Mouse (Mus musculus) adrenal gland, adult (tissue): ENCODE measurements around the gene Slc22a6.

Source experiments
- DNase-seq, 2 experiments: peaks; one replicate each; pipeline ENCODE4 v3.0.0; 2022 to 2023; ENCODE audit warnings: low spot score in 1 of 2; ENCODE audit not compliant: inconsistent age in 2 of 2

Gene Slc22a6

DNA sequence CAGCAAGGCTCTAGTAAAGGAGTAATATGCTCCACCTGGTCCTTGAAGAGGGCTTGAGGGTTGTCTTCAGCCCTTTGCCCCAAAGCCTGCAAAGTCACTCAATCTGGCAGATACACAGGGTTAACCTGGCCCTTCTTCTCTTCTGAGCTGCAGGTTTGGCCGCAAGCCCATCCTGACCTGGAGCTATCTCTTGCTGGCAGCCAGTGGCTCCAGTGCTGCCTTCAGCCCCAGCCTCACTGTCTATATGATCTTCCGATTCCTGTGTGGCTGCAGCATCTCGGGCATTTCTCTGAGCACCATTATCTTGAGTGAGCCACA lies 12.6 kb upstream of the Slc22a6 start:
- DNase-seq, result no peak

DNA sequence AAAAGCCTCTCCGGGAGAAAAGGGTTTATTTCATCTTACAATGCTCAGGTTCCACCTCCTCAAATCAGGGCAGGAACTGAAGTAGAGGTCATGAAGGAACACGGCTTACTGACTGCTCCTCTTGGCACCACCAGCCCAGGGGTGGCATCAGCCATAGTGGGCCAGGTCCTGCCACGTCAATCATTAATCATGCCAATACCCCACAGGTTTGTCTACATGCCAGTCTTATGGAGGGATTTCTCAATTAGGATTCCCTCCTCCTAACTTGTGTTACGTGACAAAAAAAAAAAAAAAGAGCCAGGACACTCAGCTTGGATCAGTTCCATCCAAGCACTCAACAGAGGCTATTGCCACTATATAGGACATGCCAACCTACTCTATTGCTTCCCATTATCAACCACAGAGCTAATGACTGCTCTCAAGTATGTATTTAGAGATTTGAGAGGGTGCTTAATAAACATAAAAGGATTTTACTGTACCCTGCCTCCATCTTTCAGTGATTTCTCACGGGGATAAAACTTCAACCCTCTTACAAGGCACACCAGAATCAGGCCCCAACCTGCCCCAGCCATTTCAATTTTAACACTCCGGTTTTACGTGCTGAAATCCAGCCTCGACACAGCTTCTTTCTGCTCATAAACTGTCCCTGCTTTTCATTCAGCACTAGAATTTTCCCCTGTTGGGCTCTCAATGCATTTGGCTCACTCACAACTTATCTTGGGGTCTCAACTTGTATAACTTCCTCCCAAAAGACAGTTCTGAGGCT lies 6.3 kb upstream of the Slc22a6 start:
- no peak for DNase-seq

DNA sequence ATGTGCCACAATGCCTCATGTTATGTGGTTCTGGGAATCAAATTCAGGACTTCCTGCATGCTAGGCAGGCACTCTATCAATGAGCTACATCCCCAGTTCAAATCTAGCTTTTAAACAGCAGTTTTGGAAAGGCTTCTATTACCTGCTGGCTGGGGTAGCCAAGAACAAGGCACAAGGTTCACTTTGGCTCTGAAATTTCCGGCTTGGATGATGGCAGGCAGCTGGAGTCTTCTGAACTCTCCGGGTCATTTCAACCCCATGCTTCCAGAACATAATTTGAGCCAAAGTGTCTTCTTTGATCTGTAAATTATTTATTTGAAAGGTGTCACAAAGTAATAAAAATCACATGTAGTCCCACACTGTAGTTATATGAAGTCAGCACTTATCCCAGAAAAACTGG lies 4.7 kb upstream of the Slc22a6 start:
- DNase-seq, result no peak

DNA sequence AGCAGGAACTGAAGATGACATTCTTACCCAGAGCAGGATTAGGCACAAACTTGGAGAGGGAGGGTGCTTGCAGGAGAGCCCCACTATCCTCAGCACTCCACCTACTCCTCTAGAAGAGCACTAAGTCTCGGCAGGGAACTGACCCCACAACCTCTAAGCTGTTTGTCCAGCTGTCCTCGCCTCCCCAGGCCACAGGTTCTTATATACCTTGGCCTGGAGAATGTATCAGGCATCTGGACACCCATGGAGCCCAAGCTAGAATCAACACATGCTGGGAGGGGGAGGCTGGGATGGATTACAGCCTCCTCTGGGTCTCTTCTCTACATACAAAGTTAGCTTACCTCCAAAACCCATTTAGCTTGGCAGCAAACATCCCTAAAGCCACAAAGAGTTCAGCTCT lies 3.5 kb upstream of the Slc22a6 start:
- no peak for DNase-seq

DNA sequence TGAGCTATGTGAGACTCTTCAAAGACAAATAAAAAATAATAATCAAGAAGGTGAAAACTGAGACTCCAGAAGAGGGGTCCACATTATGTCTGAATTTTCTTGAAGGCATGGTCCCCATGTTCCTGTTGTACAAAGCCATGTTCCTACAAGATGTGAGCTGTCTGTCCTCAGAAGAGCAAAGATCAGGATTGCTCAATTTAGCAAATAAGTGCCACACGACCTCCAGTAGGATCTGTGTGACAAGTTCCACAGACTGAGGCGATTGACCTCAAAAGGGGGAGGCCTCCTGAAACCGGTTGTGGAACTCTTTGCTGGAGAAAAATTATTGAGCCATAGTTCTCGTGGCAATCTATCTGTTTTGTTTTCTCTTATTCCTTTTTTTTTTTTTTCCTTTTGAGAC lies 1.5 kb upstream of the Slc22a6 start:
- DNase-seq, result no peak

DNA sequence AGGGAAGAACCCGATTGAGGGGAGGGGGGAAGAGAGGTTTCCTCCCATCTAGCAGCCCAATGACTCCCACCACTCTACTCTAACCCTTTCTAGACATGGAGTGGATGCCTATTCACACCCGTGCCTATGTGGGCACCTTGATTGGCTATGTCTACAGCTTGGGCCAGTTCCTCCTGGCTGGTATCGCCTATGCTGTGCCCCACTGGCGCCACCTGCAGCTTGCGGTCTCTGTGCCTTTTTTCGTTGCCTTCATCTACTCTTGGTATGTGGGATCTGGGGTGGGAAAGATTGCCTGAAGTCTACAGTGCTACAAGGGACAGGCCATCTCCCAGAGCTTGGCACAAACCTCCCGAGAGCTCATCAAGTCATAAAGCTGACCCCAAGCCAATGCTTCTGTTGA lies 3.3 kb downstream of the Slc22a6 start:
- DNase-seq, result no peak

DNA sequence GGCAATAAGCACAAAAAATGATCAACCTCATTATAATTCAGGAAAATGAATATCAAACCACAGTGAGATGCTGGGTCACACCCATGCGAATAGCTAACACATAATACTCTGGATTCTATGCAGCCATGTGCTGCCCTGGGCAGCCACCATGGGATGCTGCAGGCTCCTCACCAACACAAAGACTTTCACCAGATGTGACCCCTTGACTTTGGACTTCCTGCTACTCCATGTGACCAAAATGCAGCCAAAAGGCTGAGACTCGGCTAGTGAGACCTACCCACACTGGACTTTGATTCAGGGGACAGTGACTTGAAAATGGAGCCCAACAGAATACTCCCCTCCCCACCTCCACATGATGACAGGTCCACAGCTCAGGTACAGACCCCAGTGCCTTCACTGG lies 12.4 kb downstream of the Slc22a6 start:
- DNase-seq, result no peak

DNA sequence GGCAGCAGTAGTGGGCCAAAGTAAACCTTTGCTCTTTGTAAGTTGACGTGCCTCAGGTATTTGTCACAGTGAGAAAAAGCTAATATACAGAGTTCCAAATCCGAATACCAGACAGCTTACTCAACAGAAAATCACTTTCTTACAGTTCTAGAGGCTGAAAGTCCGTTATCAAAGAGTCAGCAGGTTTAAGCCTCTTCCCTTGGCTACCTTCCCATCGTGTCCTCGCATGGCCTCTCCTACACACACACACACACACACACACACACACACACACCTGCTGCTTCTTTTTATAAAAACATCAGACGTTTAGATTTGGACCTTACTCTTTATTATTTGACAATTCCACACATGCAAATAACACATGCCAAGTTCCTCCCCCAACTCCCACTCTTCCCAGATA lies 13.0 kb downstream of the Slc22a6 start:
- no peak for DNase-seq

DNA sequence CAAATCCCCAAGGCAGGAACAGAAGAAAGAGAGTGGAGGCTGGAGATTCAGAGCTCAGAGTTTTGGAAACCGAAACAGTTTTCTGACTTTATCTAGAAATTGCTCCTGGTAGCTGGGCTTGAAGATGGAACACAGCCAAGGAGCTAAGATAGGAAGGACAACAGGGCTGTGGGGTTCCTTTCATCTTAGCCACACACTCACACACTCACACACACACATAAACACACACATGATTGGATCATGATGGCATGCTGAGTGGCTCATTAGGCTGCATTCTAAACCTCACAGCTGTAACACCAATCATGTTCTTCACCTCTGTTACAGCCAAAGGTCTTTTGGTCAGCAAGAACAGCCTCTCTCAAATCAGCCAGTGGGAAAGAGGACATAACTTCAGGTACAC lies 14.2 kb downstream of the Slc22a6 start:
- no peak for DNase-seq

DNA sequence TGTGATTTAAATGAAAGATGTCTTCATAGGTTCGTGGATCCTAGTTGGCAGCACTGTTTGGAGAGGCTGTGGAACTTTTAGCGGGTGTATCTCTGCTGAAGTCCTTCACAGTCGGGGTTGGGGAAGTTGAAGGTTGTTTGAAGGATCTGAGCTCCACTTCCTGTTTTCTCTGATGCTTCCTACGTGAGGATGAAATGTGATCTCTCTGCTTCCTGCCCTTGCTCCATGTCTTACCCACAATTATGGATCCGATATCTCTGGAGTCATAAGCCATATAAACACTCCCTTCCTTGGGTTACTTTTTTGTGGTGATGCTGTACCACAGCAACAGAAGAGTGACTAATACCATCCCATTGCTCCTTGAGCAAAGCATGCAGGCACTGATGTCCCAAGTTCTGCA lies 24.2 kb downstream of the Slc22a6 start:
- DNase-seq, result no peak

DNA sequence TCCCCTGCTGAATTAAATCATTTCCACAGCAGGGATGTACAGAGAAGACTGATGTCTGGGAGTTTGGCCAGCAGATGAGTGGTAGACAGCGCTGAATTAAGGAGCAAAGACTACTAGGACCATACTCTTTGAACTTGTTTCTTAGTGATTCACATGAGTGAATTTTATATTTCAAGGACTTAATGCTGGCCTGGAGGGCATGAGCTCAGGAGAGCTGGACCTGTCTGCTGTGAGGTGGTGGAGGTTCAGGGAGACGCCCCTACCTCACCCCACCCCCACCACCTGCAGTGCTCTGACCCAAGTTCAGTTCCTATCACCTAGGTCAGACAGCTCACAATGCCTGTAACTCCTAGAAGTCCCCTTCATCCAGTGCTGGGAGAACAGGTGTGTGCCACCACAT lies 28.6 kb downstream of the Slc22a6 start:
- DNase-seq, result no peak

DNA sequence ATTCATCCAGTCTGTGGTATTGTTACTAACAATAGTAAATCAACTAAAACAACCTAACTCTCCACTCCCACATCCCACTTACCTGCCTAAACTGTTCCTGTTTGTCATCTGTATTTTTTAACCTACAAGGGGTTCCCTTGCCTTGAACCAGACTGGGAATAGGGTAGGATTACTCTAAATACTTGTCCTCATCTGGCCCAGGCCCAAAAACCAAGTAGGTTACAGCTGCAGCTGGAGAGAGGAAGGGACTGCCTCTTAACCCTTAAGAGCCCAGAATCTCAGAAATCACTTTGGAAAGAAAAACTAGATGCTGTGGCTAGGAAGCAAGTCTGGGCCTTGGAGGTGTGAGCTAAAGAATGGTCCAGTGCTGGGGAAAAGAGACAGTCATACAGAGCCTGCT lies 38.0 kb downstream of the Slc22a6 start:
- no peak for DNase-seq

DNA sequence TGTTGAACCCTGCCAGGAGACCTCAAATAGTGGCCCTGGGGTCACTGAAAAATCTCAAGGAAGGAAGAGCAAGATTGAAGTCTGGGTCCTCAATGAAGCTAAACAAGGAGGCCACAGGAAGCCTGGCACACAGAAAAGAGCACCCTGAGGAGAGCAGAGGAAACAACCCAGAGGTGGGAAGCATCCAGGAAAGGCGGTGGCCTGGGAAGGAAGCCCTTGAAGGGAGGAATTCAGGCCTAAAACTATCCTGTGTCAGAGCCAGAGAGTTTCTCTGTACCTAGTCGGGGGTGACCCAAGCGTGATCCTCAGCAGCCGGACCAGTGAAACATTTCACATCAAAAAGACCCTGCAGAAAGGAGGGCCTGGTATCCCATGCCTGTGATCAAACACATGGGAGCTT lies 38.5 kb downstream of the Slc22a6 start:
- peak in 1 of 2 experiments; percentile 41 for DNase-seq

DNA sequence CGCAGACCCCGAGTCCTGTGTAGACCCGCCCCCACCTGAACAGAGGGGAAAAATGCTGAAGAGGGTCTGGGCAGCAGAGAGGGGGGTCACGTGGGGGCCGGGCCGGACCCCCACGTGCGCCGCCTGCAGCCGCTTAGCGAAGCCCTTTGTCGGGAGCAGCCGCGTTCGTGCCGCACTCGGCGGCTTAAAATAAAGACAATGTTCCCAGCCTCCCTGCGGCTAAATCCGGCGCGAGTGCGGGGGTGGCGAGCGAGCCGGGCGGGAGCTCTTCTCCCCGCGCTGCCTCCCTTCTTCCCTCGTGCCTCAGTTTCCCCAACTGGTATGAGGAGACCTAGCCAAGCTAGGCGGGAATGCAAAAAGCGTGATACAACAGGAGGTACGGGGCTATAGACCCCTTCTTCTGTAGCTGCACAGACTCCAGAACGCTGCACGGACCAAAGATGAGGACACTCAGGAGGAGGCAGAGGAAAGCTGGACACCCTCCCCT lies 44.0 kb downstream of the Slc22a6 start:
- peak in 1 of 2 experiments; percentile 57 for DNase-seq

DNA sequence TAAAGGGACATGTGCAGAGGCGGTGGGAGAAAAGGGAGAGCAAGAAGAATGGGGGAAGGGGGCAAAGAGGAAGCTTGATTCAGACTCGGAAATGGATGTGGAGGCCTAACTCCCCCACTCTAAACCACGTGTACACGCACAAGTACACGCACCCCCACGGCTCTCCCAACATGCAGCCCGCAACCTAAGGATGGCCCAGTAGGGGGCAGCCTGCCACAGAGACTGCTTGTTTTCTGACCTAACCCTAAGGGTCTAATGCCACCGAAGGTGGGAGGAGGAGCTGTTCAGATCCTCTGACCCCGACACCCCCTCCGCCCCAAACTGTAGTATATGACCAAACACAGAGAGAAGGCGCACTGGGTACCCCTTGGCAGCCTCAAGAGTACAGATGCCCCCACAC lies 44.5 kb downstream of the Slc22a6 start:
- DNase-seq, result peak; percentile 38 to 81

DNA sequence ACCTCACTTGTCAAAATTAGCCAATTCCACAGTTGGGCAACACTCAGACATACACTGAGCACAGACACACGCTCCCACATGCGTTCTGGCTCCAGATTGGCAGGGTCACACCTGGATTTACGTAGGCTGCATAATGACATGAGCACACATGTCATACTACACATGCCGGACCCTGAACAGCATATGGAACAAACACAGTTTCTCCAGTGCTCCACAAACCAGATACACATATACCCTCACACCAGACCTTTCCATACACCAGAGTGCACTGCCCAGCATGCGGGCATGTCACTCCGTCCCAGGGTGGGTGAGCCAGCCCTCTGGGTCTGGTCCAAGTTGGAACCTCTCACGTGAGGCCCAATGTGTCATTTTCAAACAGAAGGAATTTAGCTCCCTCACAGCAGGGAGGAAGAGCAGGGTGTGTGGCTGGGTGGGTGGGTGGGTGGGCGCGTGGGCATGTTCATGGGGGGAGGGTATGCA lies 45.6 kb downstream of the Slc22a6 start, which contains the start of gene Chrm1:
TSS of gene Chrm1 (plus strand) at position 430 of the 480 bp plus-strand sequence.
- no peak for DNase-seq

DNA sequence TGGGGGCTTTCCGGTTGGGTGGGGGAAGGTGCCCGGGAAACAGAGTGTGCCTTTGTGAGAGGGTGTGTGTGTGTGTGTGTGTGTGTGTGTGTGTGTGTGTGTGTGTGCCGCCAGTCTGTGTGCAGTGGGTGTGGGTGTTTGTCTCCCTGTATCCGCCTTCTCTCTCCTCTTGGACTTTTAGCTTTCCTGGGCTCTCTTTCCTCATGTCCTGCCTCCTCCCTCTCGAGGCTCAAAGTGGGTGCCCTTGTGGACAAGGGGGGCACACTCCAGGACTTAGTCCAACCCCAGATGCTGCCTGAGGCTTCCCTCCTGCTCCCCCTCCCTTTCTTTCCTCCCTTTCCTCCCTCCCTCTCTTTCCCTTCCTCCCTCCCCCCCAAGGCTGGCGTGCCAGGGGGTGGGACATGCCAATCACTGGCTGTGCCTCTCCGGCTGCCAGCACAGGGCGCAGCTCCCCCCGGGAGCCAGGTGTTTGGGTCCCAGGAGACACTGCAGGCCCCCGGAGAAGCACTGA lies 46.1 kb downstream of the Slc22a6 start:
- peak in 1 of 2 experiments; percentile 30 for DNase-seq

DNA sequence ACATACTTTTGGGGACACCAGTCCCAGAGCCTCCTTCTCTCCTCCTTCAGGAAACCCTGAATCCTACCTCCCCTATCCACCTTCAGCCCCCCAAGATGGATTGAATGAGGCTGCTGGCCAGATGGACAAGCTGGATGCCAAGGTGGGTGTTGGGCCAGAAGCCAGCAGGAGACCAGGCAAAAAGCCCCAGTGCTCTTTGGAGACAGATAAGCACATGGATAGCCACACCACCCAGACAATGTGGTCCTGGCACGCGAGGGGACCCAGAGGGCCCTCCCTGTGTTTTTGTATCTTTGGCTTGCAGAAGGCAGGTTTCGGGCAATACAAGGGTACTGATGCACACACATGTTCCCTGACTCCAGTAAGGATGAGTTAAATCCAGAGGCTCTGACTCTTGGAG lies 47.0 kb downstream of the Slc22a6 start:
- no peak for DNase-seq

DNA sequence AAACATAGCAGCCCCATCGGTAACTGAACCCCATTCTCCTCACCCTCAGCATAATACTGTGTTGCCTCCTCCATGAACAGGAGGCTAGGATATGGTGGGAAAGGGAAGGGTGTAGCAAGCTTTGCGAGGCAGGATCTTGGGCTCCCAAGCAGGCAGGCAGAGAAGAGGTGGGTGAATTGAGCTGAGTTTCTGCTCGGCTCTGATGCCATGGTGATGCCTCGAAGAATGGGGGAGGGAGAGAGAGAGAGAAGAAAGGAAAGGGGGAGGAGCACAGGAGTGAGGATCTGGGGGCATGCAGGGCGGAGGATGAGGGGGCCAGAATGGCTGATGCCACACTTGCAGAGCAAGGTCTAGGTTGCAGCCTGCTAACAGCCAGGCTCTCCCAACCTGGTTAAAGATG lies 47.9 kb downstream of the Slc22a6 start:
- DNase-seq, result no peak

DNA sequence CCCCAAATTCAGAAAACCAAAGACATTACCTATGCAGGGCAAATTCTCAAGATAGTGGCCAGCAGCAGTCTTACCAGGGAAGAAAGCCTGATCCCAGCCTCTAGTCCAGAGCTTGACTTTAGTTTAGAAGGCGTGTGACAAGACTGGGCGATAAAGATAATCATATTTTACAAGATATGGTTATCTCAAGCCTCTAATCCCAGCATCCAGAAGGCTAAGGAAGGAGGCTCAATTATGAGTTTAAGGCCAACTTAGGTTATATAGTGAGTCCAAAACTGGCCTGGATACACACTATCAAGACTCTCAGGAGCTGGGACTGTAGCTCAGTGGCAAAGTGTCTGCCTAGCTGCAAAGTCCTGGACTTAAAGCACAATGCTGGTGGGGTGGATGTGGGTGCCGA lies 55.0 kb downstream of the Slc22a6 start:
- no peak for DNase-seq

DNA sequence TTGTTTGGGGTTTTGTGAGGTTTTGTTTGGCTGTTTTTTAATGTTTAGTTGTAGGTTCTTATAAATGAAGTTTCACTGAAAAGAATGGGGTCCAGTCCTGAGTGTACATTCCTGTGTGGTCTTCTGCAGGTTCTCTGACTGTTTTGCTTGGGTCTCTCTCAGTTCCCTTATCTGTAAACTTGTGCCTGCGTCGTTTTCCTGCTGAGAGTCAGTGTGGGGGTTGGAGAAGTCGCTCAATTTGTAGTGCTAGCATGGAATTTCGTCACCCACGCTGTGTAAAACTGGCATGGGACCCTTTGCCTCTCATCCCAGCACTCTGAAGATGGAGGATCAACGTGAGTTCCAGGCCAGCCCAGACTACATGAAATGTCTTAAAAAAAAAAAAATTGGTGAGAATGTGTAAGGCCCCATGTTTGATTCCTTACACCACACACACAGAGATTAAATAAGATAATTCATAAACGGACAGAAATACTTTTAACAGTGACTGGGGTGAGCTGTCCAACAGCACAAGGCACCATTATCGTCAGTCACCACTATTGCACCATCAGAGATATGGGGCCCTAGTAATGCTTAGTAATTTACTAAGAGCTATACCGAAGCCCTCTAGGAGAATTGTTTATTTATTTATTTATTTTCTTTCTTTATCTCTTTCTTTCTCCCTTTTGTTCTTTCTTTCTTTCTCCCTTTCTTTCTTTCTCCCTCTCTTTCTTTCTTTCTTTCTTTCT lies 55.7 kb downstream of the Slc22a6 start:
- DNase-seq, result no peak
